Mouse (Mus musculus) lung, embryonic 16.5 days (tissue): ENCODE results near the gene Frmd6. TPM values are rescaled to one million over a fixed set of nuclear protein-coding genes. Genes with fewer than 3 reads are reported as not detected.

ENCODE experiments used
- ATAC-seq: fragments of 200-750 bp; cut with Nextera tagmentation; 2 replicates; pipeline ENCODE4 v1.8.0; 2017; ENCODE audit warnings: low read depth, mild to moderate bottlenecking, moderate library complexity
- H3K27ac ChIP-seq: fragments of 300-500 bp; sonication (generic); 2 replicates; pipeline ENCODE4 v1.5.1; 2014; ENCODE audit warnings: mild to moderate bottlenecking, control low read depth, low read length
- H3K27me3 ChIP-seq: fragments of 300-500 bp; sonication (generic); 2 replicates; pipeline ENCODE4 v1.6.1; 2014; ENCODE audit warnings: low read depth, low read length, mixed read lengths; ENCODE audit not compliant: control insufficient read depth, insufficient read depth
- H3K36me3 ChIP-seq: fragments of 300-500 bp; sonication (generic); 2 replicates; pipeline ENCODE4 v1.6.1; 2014; ENCODE audit warnings: low read length; ENCODE audit not compliant: control insufficient read depth, insufficient read depth
- H3K4me1 ChIP-seq: fragments of 300-500 bp; sonication (generic); replicated peaks from 2 replicates; pipeline ENCODE4 v1.6.1; 2014; ENCODE audit warnings: low read length, mixed read lengths; ENCODE audit not compliant: control insufficient read depth, insufficient read depth
- H3K4me2 ChIP-seq: fragments of 300-500 bp; sonication (generic); 2 replicates; pipeline ENCODE4 v1.6.1; 2014; ENCODE audit warnings: low read depth, low read length, control low read depth
- H3K4me3 ChIP-seq: fragments of 300-500 bp; sonication (generic); 2 replicates; pipeline ENCODE4 v1.5.1; 2014; ENCODE audit warnings: mild to moderate bottlenecking, low read length, control low read depth
- H3K9ac ChIP-seq: fragments of 300-500 bp; sonication (generic); 2 replicates; pipeline ENCODE4 v1.6.1; 2014; ENCODE audit warnings: low read length, control low read depth
- H3K9me3 ChIP-seq: fragments of 300-500 bp; sonication (generic); 2 replicates; pipeline ENCODE4 v1.6.1; 2016; ENCODE audit warnings: low read length; ENCODE audit not compliant: control insufficient read depth
- WGBS: fragments of 180-500 bp; shearing (Covaris S2); extraction: QIAGEN DNeasy Blood & Tissue Kit; methylation state at CpG from one replicate; pipeline ENCODE4 v1.1.7; 2014; 5-methylcytosine and 5-hydroxymethylcytosine counted together
- polyA plus RNA-seq: library from polyadenylated mRNA; unstranded; fragments of >200 nt; fragmentation: Nextera tagmentation; extraction: Ambion mirVana; gene quantifications from 2 replicates; pipeline ENCODE4 v1.2.1, GENCODE M21; 2015

Gene Frmd6
- polyA plus RNA-seq, 1 experiment from 2014 or later, result 38.9 TPM

DNA sequence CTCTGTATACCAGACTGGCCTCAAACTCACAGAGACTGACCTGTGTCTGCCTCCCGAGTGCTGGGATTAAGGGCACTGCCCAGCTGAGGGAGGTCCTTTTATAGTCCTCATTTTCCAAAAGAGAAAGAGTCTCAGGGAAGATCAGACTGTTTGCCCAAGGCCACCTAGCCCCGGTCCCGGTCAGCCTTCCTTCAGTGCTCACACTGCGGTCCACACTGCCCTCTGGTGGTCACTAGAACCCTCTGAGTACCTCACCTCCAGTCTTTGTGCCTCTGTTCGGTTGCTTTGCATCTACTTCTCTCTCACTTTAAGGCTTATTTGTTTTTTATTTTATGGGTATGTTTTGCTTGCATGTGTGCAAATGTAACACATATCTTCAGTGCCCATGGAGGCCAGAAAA, 85.7 kb downstream of the Frmd6 start:
- Histone ChIP-seq H3K9me3 (0 out of 2 replicates have a peak, but pooled peaks cover 3% of the 10 kb centered on the region), H3K4me1 (no peaks in the 10 kb centered on the region; the same call in 1 of the 2 replicates), H3K27me3 (no peaks in the 10 kb centered on the region), H3K4me3 (no peak overlapping the region), H3K4me2 (no peak overlapping the region), H3K9ac (no peak overlapping the region), H3K27ac (no peak overlapping the region), H3K36me3 (no peaks in the 10 kb centered on the region)
- 5% methylated on average over 5 of the region's 5 CpGs for WGBS
- peak; percentile 79 for ATAC-seq

GRCm38 (mm10) chr12:70911676-70912379, 86.5 kb downstream of the Frmd6 start:
- Histone ChIP-seq H3K9ac (no peak overlapping the region), H3K36me3 (no peaks in the 10 kb centered on the region), H3K27ac (no peak overlapping the region), H3K4me1 (no peaks in the 10 kb centered on the region; the same call in 1 of the 2 replicates), H3K27me3 (no peaks in the 10 kb centered on the region), H3K9me3 (no peaks in the 10 kb centered on the region), H3K4me2 (no peak overlapping the region), H3K4me3 (no peak overlapping the region)
- 59% methylated on average over 17 of the region's 17 CpGs for WGBS
- ATAC-seq, result no peak

GRCm38 (mm10) chr12:70913429-70913828, 88.1 kb downstream of the Frmd6 start:
- H3K9me3 ChIP-seq, result no peaks in the 10 kb centered on the region
- H3K4me3 ChIP-seq, result no peak overlapping the region
- no peaks in the 10 kb centered on the region for H3K36me3 ChIP-seq
- H3K27me3 ChIP-seq, result no peaks in the 10 kb centered on the region
- H3K9ac ChIP-seq, result no peak overlapping the region
- no peak overlapping the region for H3K27ac ChIP-seq
- no peak for ATAC-seq
- no peak overlapping the region for H3K4me2 ChIP-seq
- H3K4me1 ChIP-seq, result no peaks in the 10 kb centered on the region; the same call in 1 of the 2 replicates
- 37% methylated on average over 3 of the region's 3 CpGs for WGBS

GRCm38 (mm10) chr12:70914387-70914786, 89.1 kb downstream of the Frmd6 start:
- H3K4me2 ChIP-seq, result no peak overlapping the region
- H3K27ac ChIP-seq, result no peak overlapping the region
- no peaks in the 10 kb centered on the region for H3K36me3 ChIP-seq
- H3K9ac ChIP-seq, result no peak overlapping the region
- no peak for ATAC-seq
- H3K4me3 ChIP-seq, result no peak overlapping the region
- 39% methylated on average over 11 of the region's 11 CpGs for WGBS
- no peaks in the 10 kb centered on the region for H3K27me3 ChIP-seq
- no peaks in the 10 kb centered on the region; the same call in 1 of the 2 replicates for H3K4me1 ChIP-seq
- no peaks in the 10 kb centered on the region for H3K9me3 ChIP-seq

- H3K9ac ChIP-seq, result no peak overlapping the region
- no peak for ATAC-seq
- no peaks in the 10 kb centered on the region for H3K9me3 ChIP-seq
- H3K27ac ChIP-seq, result no peak overlapping the region
- no peaks in the 10 kb centered on the region for H3K27me3 ChIP-seq
- no peaks in the 10 kb centered on the region for H3K36me3 ChIP-seq
- H3K4me3 ChIP-seq, result no peak overlapping the region
- WGBS, result 71% methylated on average over 4 of the region's 4 CpGs
- no peaks in the 10 kb centered on the region for H3K4me1 ChIP-seq
- no peak overlapping the region for H3K4me2 ChIP-seq
Observed at GRCm38 (mm10) chr12:70929781-70930180, 104.5 kb downstream of the Frmd6 start.

- peaks cover 4% of the 10 kb centered on the region; the same call in 1 of the 2 replicates for H3K36me3 ChIP-seq
- peak; percentile 8; the same call in 1 of the 2 replicates for ATAC-seq
- no peaks in the 10 kb centered on the region for H3K9me3 ChIP-seq
- peaks cover 3% of the 10 kb centered on the region; the same call in 1 of the 2 replicates for H3K4me1 ChIP-seq
- peak overlapping the region; percentile 75 for H3K4me3 ChIP-seq
- H3K27me3 ChIP-seq, result no peaks in the 10 kb centered on the region
- H3K4me2 ChIP-seq, result peak overlapping the region; percentile 57
- WGBS, result 30% methylated on average over 9 of the region's 12 CpGs
- peak overlapping the region; percentile 86 for H3K9ac ChIP-seq
- peak overlapping the region; percentile 94 for H3K27ac ChIP-seq
Observed at GRCm38 (mm10) chr12:70937150-70937549, 111.8 kb downstream of the Frmd6 start.

DNA sequence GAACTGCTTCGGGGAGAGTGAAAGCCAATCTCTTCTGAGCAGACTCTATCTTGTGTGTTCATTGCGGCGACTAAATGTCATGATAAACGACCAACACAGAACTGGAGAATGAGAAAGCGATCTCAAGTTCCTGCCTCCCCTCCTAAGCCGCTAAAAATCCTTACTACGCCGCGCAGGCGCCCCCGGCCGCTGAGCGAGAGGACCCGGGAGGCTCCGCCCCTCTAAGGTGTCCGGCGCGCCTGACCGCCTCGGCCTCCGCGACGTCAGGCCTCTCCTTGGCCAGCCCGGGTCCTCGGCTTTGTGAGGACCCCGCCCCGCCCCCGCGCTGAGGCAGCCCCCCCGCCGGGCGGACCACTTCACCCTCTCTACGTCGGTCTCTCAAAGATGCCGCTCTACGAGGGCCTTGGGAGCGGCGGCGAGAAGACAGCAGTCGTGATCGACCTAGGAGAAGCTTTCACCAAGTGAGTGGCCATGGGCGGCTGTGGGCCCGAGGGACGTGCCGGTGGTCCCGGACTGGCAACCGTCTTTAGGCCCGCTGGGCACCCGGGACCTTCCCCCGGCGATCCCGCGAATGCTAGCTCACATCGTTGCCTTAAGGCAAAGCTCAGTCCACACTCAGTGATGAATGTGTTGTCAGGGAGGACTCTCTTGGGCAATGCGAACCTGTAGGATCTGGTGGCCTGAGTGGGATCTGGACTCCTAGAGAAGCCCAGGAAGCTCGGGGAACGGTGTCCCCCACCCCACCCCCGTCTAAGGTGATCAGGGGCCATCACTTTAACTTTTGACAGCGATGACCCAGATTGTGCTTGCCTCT, 112.5 kb downstream of the Frmd6 start, which contains the start of gene Actr10:
Gene Actr10, plus strand, starts transcription at position 287 of the 814 bp plus-strand sequence.
- ATAC-seq, result peak; percentile 99
- peak within 1 kb of the TSS; percentile 75 for H3K4me3 ChIP-seq
- peak within 1 kb of the TSS; percentile 94 for H3K27ac ChIP-seq
- peak within 1 kb of the TSS; percentile 65 for H3K4me2 ChIP-seq
- H3K9me3 ChIP-seq, result no peaks in the 10 kb centered on the region
- under 1% methylated on average over 55 of the region's 59 CpGs for WGBS
- H3K9ac ChIP-seq, result peak within 1 kb of the TSS; percentile 86
- H3K4me1 ChIP-seq, result peaks cover 3% of the 10 kb centered on the region; the same call in 1 of the 2 replicates
- no peaks in the 10 kb centered on the region for H3K27me3 ChIP-seq
- H3K36me3 ChIP-seq, result peaks cover 7% of the 10 kb centered on the region; the same call in 1 of the 2 replicates

DNA sequence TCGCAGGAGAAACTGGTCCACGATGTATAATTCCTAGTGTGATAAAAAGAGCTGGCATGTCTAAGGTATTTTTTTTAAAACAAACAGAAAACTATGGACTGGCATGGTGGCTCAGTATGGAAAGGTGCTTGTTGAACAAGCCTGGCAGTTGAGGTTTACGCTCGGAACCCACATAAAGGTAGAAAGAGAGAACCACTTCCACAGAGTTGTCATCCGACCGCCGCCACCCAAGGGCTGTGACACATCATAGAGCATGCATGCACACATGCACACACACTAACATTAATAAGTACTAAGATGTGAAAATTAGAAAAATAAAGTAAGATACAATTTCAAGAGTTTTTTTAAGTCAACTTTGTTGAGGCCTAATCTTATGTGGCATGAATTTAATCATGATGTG, 115.5 kb downstream of the Frmd6 start:
- 92% methylated on average over 7 of the region's 7 CpGs for WGBS
- no peak overlapping the region for H3K9ac ChIP-seq

GRCm38 (mm10) chr12:70944181-70944580, 118.9 kb downstream of the Frmd6 start:
- H3K4me2 ChIP-seq, result no peak overlapping the region
- H3K27ac ChIP-seq, result no peak overlapping the region
- H3K36me3 ChIP-seq, result peaks cover 23% of the 10 kb centered on the region
- H3K4me3 ChIP-seq, result no peak overlapping the region
- 93% methylated on average over 5 of the region's 5 CpGs for WGBS
- no peaks in the 10 kb centered on the region for H3K27me3 ChIP-seq
- H3K9ac ChIP-seq, result no peak overlapping the region
- no peaks in the 10 kb centered on the region for H3K4me1 ChIP-seq
- no peaks in the 10 kb centered on the region for H3K9me3 ChIP-seq
- no peak for ATAC-seq

More for the DNA sequence above, 115.5 kb downstream of the Frmd6 start:
- Histone ChIP-seq H3K4me3 (no peak overlapping the region), H3K27me3 (no peaks in the 10 kb centered on the region), H3K36me3 (peaks cover 19% of the 10 kb centered on the region), H3K4me1 (peaks cover 3% of the 10 kb centered on the region; the same call in 1 of the 2 replicates), H3K27ac (no peak overlapping the region), H3K4me2 (no peak overlapping the region), H3K9me3 (no peaks in the 10 kb centered on the region)
- no peak for ATAC-seq
